Mouse (Mus musculus) cortical plate, adult 2 months (tissue): Measurements from ENCODE around the gene Zbtb8os.

Experiments
- CTCF ChIP-seq: fragments of 200-500 bp; IDR thresholded peaks from 2 replicates; pipeline ENCODE4 v1.5.1; 2011; ENCODE audit warnings: mild to moderate bottlenecking, control low read depth, low read length; ENCODE audit not compliant: insufficient read depth; ENCODE audit errors: extremely low read depth
- POLR2A ChIP-seq: fragments of 200-500 bp; IDR thresholded peaks from 2 replicates; pipeline ENCODE4 v1.6.1; 2011; ENCODE audit warnings: mild to moderate bottlenecking, low read length, control low read depth; ENCODE audit not compliant: insufficient read depth; ENCODE audit errors: extremely low read depth

GRCm38 (mm10) chr4:129324756-129325155 is 10.7 kb upstream of the Zbtb8os start:
- TF ChIP-seq CTCF (no peak), POLR2A (no peak)
